Mouse (Mus musculus): ENCODE measurements around the gene Cep57. TPM values are rescaled to one million over a fixed set of nuclear protein-coding genes. Genes with fewer than 3 reads are reported as not detected.

Gene Cep57
- polyA plus RNA-seq, 1 experiment from 2014 or later = 45.7 TPM

- H3K36me3 ChIP-seq = no peaks in the 10 kb centered on the region
- H3K4me3 ChIP-seq = no peak overlapping the region
- H3K4me1 ChIP-seq (replicated peaks) = no peaks in the 10 kb centered on the region
- no peak for DNase-seq (ENCODE audit: low spot score)
- WGBS = 88% methylated on average over 7 of the region's 7 CpGs
- H3K27me3 ChIP-seq (ENCODE audit: insufficient read depth, poor library complexity, severe bottlenecking) = no peaks in the 10 kb centered on the region
- no peaks in the 10 kb centered on the region for H3K9me3 ChIP-seq
- H3K27ac ChIP-seq = no peak overlapping the region
Observed at GRCm38 (mm10) chr9:13766570-13766969, 60.3 kb downstream of the Cep57 start.

- DNase-seq (ENCODE audit: low spot score) = no peak
- no peaks in the 10 kb centered on the region for H3K4me1 ChIP-seq (replicated peaks)
- H3K27ac ChIP-seq = no peak overlapping the region
- no peaks in the 10 kb centered on the region for H3K9me3 ChIP-seq
- no peaks in the 10 kb centered on the region for H3K27me3 ChIP-seq (ENCODE audit: insufficient read depth, poor library complexity, severe bottlenecking)
- no peaks in the 10 kb centered on the region for H3K36me3 ChIP-seq
- 88% methylated on average over 2 of the region's 2 CpGs for WGBS
- no peak overlapping the region for H3K4me3 ChIP-seq
Observed at GRCm38 (mm10) chr9:13765624-13766023, 61.3 kb downstream of the Cep57 start.

- Histone ChIP-seq H3K4me1 (replicated peaks) (no peaks in the 10 kb centered on the region), H3K4me3 (no peak overlapping the region), H3K27me3 (ENCODE audit: insufficient read depth, poor library complexity, severe bottlenecking) (no peaks in the 10 kb centered on the region), H3K27ac (no peak overlapping the region), H3K9me3 (peaks cover 8% of the 10 kb centered on the region; the same call in 1 of the 2 replicates), H3K36me3 (peaks cover 12% of the 10 kb centered on the region)
- DNase-seq (ENCODE audit: low spot score) = no peak
- WGBS = 93% methylated on average over 3 of the region's 3 CpGs
Observed at GRCm38 (mm10) chr9:13760430-13760829, 66.5 kb downstream of the Cep57 start.

Other genes starting within 250 kb of the Cep57 start
- 69.4 and 75.4 TPM in 2 replicates for gene Mtmr2, start 78.7 kb downstream of the Cep57 start, polyA plus RNA-seq (2016; fragmentation: Nextera tagmentation; extraction: Ambion mirVana)
- gene Fam76b, start 609 bp upstream of the Cep57 start, polyA plus RNA-seq (2016; fragmentation: Nextera tagmentation; extraction: Ambion mirVana) = 21.5 and 22.1 TPM in 2 replicates

Measured in hindbrain, embryonic 10.5 days (tissue).